Mouse (Mus musculus) large intestine, adult 2 months (tissue): ENCODE data around the gene Sfswap. TPM values are rescaled to one million over a fixed set of nuclear protein-coding genes. Genes with fewer than 3 reads are reported as not detected.
"Not testable (repeated sequence)": the region's sequence is repeated elsewhere in the genome, so short reads cannot be mapped to it uniquely, and the experiment has no call there.

Source experiments
- DNase-seq: peaks from one replicate; pipeline ENCODE4 v3.0.0-alpha.2; 2012; ENCODE audit warnings: low read depth, low spot score
- WGBS: fragments of 180-500 bp; shearing (Covaris S2); methylation state at CpG from one replicate; pipeline ENCODE4 v1.1.7; 2018; 5-methylcytosine and 5-hydroxymethylcytosine counted together
- polyA plus RNA-seq: library from polyadenylated mRNA; depleted of rRNA; stranded (reverse); fragments of >200 nt; gene quantifications from 2 replicates; pipeline ENCODE4 v1.2.3, GENCODE M21; 2012; rRNA removed

The Sfswap gene
- polyA plus RNA-seq: 35.3 and 47.6 TPM in 2 replicates

DNA sequence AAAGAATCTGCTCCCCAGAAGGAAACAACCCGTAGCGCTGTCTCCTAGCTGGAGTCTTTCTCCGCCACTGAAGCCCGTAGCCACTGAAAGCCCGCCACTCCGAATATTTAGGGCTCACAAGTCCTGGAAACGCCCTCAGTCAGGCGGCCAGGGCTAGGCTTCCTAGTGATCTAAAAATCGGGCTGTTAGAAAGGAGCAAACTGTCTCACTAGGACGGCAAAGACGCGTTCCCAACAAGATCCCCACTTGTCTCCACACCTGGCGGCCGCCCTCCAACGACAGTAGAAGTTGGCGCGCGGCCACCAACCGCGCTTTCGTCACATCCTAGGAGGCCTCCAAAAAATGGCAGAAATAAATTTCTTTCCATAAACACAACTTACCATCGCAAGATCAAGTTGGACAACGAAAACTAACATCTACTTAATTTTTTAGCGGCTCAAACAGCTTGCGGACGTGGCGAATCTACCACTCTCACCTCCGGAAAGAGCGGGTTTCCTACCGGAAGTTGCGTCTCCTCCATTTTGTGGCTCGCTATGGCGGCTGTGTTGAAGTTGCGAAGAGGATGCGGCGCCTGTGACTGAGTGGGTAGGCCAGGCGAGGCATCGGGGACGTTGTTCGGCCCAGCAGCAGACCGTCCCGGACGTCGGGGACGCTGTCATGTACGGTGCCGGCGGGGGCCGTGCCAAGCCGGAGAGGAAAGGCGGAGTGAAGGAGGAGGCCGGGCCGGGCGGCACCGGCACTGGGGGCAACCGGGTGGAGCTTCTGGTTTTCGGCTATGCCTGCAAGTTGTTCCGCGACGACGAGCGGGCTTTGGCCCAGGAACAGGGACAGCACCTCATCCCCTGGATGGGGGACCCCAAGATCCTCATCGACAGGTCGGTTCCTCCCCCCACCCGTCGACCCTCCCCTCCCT lies at the start of gene Sfswap:
TSS of gene Sfswap (plus strand) at position 500 of the 913 bp plus-strand sequence.
- peak; percentile 35 for DNase-seq
- WGBS: under 1% methylated on average over 66 of the region's 66 CpGs

DNA sequence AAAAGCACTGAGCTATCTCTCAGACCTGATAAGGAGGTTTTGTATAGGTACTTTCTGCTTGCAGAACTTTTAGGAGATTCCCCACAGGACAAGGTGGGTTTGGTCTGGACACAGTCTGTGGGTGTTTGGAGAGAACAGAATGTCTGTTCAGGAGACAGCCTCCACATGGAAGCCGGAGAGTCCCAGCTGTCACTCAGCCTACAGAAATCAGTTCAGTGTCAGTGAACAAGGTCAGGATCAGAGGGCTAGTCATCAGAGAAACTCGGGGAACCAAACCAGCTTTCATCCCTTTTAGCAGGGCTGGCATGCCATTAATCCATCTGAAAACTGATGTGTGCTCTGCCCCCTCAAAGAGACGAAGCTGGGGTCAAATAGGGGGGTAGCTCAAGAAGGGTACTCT lies 48.5 kb upstream of the Sfswap start:
- WGBS: 44% methylated on average over 3 of the region's 3 CpGs
- DNase-seq: no peak

DNA sequence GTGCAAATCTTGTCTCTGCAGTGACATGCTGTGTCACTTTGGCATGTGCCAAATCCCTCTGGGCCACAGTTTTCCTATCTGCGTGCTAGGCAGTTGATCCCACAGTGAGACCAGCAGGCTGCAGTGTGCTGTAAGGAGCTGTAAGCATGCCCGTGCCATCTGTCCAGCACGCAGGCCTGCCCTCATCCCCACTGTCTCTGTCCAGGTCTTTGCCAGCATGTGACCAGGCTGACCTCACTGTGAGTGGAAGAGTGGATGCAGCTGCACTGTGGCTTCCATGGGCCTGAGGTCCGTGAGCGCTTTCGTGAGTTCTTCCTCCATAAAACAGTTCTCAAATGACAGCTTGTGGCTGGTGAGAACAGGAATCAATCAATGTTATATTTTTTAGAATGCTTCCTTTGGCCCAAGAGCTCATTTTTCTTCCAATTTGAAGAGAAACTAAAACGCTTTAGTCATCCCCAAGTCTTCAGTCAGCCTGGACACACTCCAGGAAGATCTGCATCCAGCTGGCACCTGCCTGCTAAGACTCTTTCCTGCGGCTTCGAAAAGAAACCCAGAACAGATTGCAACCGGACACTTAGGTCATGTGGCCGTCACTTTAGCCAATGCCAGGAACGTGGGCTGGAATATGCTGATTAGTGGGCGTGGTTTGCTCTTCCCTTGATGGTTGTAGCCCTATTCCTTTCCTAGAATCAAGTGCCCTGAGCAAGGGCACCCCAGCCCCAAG lies 46.1 kb upstream of the Sfswap start:
- peak; percentile 11 for DNase-seq
- WGBS: 6% methylated on average over 13 of the region's 13 CpGs

DNA sequence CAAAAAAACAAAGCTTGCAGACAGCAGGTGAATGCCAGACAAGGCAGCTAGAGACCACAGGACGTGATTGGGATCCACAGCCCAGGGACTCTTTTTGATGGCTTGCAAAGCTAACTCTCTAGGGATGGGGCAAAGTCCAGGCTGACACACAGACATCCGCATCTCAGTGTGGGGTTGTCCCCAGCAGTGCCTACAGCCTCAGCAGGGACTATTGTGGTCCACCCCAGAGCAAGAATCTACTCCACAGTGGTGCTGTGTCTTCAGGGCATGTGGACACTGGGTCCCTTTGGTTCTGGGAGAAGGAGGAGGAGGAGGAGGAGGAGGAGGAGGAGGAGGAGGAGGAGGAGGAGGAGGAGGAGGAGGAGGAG lies 45.5 kb upstream of the Sfswap start:
- WGBS: 13% methylated on average over 2 of the region's 2 CpGs
- DNase-seq: no peak

DNA sequence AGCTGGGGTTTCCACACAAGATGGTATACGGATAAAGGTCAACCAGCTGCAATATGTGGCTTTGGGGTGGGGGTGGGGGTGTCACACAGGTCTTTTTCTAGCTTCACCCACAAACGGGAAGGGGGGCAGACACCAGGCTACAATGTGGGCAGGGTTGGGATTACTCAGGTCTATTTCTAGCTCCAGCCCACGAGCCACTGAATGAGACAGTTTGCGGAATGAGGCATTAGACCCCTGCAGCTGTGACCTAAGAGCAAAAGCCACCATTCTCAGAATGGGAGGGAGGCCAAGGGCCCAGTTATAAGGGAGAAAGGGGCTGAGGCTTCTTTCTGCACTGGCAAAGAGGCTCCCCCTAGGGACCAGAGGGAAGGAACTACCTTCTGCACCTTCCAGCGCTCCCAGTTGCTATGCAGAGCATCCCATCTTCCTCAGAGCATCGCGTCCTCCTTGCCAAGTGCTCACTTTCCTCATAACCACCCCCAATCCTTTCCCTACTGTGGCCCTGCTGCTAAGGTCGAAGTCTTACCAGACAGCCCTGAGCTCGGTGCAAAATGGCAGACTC lies 44.4 kb upstream of the Sfswap start:
- WGBS: 51% methylated on average over 9 of the region's 9 CpGs
- no peak for DNase-seq

DNA sequence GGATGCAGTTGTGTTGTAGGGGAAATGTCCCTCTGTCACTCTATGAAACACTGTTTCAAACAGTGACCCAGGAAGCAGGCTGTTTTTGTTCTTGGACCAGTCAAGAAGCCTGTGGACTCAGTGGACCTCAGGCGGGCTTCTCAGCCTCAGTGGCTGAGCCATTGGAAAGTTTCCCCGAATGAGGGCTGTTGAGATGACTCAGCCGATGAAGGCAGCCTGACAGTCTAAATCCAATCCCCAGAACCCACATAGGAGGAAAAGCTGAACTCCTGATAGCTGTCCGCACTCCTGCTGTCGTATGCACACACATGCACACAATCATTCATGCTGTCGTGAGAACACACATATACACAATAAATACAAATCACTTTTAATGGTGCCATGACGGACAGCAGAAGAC lies 42.9 kb upstream of the Sfswap start:
- 63% methylated on average over 7 of the region's 7 CpGs for WGBS
- no peak for DNase-seq

DNA sequence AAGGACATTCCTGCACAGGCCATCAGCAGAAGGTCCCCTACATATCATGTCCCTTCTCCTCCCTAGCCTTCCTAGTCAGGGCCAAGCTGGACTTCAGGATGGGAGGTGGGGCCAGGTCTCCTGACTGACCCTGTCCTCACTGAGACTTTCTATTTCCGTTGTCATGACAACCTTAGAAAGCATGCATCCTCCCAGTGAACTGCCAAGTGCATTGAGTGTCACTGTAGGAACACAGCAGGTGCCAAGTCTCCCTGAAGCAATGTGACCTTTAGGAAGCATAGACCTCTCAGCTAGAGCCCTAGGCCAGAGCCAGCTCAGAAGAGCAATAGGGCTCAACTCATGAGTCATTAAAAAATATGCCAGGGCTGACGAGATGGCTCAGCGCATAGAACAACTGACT lies 42.5 kb upstream of the Sfswap start:
- 67% methylated on average over 3 of the region's 3 CpGs for WGBS
- DNase-seq: no peak

DNA sequence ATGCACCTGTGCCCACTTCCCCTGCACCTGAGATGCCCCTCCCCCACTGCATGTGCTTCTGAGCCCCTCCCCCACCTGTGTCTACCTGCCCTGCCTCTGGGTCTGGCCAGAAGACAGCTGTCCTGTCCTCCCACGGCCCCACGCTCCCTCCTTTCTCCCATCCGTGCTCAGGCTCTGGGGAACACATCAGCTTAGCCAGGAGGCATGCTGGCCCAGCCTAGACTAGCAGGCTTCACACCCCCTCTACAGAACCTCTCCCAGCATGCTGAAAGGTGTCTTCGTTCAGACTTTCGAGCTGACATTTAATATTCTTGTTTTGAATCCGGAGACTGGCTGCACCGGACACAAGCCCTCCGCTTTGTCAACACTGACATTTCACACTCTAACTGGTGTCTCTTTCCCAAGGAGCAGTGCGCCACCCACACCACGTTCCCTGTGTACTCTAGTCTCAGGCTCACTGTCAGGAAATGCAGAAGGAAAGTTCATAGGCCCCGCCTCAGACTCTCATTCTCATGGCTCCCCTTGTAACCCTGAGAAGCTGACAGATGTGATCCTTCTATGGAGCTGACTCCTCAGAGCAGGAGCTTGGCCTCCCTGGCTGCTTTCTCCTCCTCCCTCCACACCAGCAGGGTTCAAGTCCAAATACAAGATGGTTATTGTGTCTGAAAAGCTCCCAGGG lies 40.1 kb upstream of the Sfswap start:
- no peak for DNase-seq
- WGBS: 39% methylated on average over 11 of the region's 11 CpGs

DNA sequence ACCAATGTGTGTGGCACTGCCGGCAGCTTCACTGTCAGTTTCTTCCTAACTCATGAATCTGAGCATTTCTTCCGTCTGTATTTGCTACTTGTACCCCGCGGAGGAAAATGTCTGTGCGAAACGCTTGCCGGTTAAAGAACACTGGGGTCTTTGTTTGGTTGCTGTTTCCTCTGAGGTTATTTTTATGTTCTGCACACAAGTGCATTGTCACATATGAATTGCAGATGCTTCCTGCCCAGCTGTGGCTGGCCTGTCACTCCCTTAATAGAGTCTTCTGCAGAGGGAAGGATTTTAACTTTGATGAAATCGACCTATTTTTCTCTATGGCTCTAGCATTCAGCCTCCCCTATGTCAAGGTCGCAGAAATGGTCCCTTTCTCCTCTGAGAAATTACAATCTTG lies 37.4 kb upstream of the Sfswap start:
- not testable (repeated sequence) for DNase-seq
- WGBS: 59% methylated on average over 9 of the region's 9 CpGs

DNA sequence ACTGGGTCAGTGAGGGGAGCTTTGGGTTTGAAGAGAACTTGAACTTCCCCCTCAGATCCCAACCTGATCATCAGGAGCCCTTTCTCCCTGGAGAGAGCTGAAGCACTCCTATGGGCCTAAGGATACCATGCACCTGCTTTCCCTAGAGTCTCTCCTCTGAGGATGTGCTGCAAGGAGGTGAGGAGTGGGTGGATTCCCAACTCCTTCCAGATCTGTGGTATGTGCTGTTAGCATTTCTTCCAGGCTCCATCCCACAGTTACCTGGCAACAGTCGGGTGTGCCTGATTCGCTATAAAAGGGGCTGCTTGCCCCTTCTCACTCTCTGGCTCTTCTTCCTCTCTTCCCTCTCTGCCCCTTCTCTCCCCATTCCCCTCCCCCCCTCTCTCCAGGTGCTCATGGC lies 35.2 kb upstream of the Sfswap start:
- no peak for DNase-seq
- 63% methylated on average over 2 of the region's 2 CpGs for WGBS

DNA sequence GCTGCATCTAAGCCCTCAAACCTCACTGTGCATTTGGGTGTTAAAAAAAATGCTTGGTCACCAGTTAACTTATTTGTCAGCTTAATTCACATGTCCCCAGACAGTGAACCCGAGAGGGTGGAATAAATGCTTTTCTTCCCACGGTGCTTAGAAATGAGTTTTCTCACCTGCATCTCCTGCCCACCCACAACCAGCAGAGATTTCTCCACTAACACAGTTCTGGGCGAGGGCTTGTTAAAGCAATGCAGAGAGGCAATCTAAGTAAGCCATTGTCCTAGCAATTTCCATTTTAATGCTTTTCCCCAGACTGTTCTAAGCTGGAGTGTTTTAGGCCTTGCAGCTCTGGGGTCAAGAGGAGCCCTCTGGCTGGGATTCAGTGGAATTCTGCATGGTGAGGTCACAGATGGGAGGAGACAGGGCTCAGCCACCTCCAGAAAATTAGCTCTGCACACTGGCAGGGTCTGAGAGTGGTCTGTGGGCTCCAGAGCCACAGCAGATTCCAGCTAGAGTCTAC lies 25.4 kb upstream of the Sfswap start:
- 76% methylated on average over 3 of the region's 3 CpGs for WGBS

DNA sequence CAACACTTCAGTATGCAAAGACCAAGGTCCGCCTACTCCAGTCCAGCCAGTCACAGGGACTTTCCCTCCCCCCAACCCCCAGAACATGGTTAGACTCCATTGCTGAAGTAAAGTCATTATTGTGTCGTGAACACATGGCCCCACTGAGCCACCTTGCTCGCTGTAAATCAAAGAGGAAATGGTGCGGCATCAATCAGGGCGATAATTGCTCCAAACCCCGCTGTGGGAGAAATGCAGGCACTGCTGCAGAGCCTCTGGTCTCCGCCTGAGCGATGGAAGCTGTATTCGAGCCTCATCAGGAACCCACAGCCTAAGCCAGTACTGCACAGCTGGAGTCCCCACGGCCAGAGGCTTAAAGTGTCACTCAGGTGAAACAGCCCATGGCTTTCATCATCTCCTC lies 11.1 kb upstream of the Sfswap start:
- WGBS: 23% methylated on average over 10 of the region's 10 CpGs
- DNase-seq: no peak

More for the DNA sequence above, 25.4 kb upstream of the Sfswap start:
- no peak for DNase-seq

DNA sequence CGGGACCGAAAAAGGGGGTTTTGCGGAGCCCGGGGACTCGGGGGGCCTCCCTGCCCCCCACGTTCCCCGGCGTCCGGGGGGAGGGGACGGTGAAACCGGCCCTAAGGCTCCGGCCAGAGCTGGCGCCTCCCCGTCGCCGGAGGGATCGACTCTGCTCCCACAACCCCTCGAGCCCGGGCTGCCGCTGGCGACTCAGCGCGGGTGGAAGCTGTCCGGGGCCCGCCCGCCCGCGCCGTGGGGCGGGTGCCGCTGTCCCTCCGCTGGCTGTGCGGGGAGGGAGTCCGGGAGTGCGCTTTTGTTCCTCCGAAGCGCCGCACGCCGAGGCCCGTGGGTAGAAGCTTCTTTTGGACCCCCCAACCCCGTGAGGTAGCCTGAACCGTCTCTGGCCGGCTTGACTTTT lies 650 bp downstream of the Sfswap start:
- DNase-seq: no peak
- under 1% methylated on average over 44 of the region's 44 CpGs for WGBS

DNA sequence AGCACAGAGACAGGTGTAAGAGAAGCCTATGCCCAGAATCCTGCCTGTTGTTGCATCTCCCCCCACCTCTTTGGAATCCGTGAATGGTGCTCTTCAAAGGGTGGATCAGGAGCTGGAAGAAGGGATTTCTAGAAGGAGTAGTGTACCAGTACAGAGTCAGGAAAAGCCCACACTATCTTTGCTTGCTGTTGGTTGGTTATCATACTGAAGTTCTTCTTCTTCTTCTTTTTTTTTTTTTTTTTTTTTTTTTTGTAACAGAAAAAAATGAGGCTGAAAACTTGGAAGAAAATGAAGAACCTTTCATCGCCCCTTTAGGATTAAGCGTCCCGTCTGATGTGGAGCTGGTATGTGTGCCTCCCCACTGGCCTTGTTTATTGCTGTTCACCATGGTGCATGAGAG lies 5.9 kb downstream of the Sfswap start:
- no peak for DNase-seq
- WGBS: 91% methylated on average over 4 of the region's 4 CpGs

DNA sequence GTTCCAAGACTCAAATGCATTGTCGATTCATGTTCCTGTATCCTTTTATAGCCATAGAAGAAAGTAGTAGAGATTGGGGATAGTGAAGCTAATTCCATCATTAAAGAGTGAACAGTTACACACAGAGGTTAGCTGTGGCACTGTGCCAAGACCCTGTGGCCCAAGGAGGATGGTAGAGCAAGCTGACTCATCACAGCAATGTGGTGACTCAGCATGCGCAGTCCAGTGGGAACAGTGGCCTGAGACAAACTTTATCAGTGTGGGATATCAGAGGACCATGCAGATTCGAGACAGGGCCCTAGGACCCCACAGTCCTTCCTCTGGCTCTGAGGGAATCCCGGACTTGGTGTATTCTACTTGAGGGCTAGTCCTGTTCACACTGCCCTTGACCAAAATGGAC lies 17.2 kb downstream of the Sfswap start:
- WGBS: 83% methylated on average over 4 of the region's 4 CpGs
- no peak for DNase-seq

DNA sequence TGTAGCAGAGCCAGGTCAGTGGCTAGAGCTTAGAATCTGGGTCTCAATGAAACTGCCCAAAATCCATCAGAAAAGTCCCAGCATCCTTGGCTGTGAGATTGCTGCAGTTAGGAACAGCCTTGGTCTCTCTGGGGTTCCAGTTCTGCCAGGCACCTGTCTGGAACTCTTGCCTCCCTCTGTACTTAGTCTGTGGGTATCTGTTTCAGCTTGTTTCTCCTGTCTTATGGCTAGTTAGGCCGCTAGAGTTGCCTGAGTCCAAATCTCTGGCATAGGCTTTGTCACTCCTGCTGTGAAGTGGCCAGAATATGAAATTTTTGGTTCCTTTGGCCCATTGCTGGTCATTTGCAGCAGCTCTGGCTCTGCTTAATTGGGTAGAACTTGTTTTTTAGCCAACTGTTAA lies 17.8 kb downstream of the Sfswap start:
- WGBS: 87% methylated on average over 1 of the region's 1 CpGs
- no peak for DNase-seq

DNA sequence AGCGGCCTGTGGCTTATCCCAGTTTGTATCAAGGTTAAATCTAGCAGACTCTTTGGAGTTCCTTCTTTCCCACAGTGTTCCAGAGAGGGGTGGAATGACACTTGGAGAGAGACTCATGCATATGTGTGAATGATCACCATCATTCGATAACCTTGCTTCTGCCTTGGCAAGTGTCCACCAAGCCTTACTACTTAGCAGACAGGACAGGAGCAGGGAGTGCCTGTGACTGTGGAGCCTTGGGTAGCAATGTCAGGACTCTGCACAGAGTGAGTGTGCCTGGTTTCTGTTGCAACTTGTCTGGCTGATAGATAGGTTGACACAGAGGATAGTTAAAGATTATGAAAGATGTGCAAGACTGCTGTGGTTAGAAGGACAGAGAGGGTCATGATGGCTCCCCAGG lies 18.6 kb downstream of the Sfswap start:
- 94% methylated on average over 2 of the region's 2 CpGs for WGBS
- DNase-seq: no peak

DNA sequence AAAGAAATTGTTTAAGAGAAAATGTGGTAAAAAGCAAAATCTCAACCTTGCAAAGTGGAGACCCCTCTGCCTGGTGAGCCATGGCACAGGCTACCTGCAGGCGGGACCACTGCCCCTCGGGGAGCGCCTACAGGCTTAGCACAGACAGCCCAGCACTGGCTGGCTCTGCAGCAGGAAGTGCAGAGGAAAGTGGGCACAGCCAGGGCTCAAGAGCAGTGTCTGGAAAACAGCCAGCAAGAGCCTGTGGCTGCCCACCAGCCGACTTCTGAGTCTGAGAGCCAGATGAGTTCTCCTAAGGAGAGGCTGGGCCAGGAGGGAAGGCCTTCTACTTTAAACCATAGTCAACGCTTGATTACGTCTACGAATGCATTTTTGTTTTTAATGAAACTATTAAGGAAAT lies 20.5 kb downstream of the Sfswap start:
- 87% methylated on average over 7 of the region's 7 CpGs for WGBS
- DNase-seq: no peak

DNA sequence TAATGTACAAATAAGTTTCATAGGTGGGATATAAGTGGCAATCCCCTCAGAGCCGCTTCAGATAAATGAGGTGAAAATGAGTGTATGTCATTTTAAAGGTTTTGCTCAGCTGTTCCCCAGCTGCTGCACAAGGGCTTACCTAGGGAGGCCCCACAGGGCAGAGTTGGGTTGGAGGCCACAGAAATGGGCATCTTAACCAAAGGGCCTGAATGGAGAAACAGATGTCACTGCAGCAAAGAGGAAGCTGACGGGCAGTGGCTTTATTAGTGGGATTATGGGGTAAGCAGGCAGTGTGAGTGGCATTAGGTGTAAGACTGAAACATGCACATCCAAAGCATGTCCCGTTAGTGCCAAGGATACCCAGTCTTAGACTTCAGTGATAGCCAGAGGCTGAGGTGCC lies 20.9 kb downstream of the Sfswap start:
- DNase-seq: no peak
- WGBS: 90% methylated on average over 3 of the region's 3 CpGs

DNA sequence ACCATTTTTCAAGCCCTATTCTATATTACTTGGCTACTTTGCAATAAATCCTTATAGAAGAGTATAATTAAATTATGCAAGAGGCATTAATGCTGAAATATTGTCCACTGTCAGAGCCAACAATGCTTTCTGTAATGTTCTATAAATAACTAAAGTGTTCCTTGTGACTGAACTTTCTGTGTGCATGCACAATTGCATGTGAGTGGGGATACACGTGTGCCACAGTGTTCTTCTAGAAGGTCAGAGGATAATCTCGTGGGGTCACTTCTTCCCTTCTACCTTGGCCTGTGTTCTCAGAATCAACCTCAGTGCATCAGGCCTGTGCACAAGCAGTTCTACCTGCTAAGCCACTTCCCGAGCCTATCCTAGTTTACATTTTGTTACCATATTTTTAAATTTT lies 22.1 kb downstream of the Sfswap start:
- DNase-seq: no peak
- WGBS: 75% methylated on average over 3 of the region's 3 CpGs
